Mouse (Mus musculus) frontal cortex, postnatal 14 days (tissue): ENCODE data around the gene Casp6.

Source experiments
- DNase-seq, 2 experiments: peaks; one replicate each; pipeline ENCODE4 v3.0.0; 2022; ENCODE audit warnings: low spot score in 2 of 2

Gene Casp6

DNA sequence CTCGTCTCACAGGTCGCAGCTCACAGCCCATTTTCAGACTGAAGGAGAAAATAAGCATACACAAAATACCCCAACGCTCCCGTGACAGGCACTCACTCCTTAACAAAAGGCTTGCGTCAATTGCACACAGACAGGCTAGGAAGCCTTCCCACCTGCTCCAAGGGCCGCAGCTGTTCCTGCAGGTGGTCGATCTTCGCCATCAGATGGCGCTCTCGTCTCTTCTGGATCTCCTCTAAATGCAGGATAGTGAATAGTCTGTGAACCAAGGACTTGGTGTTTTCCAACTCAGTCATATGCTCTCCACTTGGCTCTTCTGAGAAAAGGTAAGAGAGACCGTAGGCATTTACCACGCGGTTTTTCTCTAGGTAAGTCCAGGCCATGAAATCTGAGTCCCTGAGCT is 17.2 kb downstream of the Casp6 start:
- DNase-seq = peak; percentile 24 to 70

DNA sequence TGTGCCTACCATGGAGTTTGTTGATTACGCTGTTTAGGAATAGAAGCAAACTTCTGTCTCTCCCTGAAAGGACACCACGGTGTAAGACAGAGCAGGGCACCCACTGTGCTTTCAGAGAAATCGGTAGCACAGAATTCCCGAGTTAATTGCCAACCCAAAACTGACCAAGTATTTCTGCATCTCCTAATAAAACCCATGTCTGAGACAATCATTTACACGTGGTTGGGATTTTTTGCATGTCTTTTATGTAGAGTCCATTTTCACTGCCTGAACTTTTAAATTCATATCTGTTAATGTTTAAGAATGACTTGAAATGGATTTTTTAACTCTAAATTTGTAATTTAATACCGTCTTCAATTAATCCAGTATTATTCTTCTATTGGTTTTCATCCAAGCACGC is 22.4 kb downstream of the Casp6 start:
- no peak for DNase-seq

DNA sequence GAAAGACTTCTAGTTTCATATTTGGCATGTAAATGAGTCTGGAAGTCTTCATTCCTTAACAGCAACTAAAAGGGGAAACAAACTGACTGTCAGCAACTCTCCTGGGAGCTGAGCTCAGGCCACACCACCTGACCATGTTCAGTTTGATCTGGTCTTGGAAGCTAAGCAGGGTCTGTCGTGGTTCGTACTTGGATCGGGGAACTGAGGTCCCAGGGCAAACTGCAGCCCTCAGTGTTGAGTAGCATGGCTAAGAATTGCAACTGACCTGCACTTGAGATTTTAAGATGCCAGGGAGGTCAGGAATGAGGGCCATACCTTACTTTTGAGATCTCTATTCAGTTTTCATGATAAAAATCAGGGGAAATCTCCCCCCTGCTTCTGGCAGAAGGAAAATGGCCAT is 24.6 kb downstream of the Casp6 start:
- DNase-seq = no peak

DNA sequence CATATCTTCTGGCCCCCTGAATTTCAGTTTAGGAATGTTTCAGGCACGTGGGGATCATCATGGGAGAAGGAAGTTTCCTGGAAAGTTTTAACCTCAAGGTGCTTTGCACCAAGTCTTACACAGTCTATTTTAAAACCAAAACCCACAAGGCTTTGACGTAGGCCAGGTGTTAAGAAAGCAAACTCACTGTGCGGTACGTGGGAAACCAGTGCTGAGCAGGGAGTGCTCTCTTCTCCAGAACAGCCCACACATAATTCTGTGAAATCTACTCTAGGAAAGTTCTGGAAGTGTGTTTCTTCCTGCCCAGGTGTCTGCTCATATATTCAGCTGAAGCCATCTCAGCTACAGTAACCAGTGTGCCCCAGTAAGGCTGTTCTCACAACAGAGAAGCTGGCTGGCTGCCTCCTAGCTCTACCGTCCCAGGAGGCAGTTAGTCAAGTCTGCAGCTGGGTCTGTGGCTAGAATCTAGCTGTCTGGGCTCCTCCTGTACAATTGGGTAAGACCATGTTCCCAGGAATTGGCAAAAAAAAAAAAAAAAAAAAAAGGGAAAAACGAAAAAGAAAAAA is 29.1 kb downstream of the Casp6 start:
- no peak for DNase-seq

DNA sequence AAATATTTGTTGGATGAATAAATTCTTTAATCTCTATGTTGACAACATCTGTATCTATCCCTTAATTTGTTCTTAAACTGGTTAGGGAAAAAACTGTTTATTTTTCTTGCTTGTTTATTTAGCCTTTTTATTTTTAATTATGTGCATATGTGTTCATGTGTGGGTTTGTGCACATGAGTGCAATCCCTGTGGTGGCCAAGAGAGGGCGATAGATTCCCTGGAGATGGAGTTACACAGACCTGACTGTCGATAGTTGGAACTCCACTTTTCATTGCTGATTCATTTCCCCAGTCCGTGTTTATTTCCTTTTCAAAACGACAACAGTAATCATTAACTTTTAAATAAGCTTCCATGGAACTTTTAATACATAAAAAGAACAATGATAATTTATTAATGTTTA is 31.2 kb downstream of the Casp6 start:
- DNase-seq = no peak

DNA sequence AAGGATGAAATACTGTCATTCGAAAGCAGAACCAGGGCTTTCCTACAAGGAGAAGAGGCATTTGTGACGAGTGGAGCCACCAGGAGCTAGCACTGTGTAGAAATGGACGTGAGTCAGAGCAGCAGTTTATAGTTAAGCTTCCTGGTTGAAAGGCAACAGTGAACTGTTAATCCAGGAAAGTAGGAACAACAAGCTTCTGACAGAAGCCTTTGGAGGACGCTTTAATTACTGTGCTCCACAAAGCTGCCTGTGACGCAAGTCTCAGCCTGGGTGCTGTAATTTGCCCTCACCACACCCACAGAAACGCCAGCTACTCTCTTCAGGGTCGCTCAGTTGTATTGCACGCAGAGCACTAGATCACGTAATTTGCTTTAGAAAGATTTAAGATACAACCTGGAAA is 35.3 kb downstream of the Casp6 start:
- DNase-seq = no peak

DNA sequence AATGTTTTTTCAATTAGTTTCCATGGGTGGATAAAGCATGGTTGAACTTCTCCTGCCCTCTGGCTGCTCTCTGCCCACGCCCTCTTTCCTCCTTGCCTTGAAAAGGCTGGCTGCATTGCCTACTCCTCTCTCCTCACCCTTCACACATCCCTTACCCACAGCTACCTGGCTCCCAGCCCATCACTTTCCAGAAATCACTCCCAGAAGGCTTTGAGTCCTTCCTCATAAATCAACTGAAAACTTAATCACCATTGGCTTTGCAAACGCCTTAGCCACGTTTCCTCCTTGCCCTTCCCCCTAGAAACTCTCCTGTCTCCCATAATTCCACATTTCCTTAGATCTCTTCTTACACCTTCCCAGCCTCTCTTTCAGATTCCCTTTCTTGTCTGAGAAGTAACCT is 36.6 kb downstream of the Casp6 start:
- DNase-seq = no peak

DNA sequence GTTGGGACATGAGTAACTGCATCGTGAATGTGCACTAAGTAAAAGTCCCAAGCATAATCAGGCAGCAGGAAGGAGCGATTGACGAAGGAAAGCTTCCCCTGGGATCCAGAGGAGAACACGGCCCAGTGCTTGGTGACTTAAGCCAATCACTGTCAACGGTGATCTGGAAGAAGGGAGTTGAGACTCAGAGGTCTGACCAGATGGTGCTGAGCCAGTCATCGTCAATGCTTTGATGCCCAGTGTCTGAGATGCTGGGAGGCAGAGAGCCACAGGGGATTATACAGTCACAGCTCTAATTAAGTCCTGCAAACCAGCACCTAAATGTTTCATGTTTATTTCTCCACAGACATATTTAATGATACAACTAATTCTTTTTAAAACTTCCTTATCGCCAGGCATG is 37.8 kb downstream of the Casp6 start:
- no peak for DNase-seq

DNA sequence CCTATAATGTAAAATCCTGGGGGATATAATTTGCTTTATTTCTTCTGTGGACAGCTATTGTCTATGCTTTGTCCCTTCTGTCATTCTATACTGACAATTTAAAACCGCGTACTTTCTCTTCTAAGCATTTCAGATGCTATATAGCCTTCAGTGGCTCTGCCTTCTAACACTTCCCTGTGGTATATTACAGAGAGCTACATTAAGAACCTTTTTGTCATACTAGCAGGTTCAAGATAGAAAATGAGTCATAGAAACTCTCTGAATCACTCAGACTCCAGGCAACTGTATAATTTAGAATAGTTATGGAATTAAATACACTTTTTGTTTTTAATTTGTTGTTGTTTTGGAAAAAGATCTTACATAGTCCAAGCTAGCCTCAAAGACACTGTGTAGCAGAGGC is 39.6 kb downstream of the Casp6 start:
- no peak for DNase-seq

DNA sequence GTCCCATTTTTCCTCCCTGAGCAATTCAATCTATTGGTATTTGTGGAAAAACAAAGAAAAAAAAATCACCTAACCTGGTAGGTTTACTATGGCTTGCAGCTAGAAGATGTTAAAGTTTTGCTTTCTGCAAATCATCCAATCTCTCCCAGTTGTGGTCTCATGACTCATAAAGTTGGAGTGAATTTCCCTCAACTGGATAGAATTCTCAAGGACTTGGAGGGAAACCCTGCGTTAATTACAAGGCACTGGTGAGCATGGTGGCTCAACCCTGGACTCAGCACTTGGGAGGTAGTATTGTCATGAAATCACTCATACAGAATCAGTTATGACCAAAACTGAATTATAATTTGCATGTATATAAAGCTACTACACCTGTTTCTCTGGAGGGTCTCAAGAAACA is 40.1 kb downstream of the Casp6 start:
- no peak for DNase-seq

DNA sequence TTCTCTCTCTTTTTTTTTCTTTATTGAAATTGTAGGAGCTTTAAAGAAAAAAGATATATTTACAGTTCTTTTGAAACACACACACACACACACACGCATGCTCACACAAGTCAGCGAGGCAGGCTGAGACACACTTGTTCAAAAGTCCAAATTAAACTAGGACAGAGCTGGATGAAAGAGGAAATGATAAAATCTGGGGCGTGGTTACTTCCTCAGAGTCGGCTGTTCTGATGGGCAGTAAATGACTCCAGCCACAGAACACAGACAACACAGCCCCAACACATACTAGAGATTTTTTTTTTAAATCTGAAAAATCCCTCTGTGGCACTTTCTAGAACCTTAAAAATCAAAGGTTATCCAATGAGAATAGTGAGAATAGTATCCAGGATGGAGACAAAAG is 42.6 kb downstream of the Casp6 start:
- DNase-seq = no peak

DNA sequence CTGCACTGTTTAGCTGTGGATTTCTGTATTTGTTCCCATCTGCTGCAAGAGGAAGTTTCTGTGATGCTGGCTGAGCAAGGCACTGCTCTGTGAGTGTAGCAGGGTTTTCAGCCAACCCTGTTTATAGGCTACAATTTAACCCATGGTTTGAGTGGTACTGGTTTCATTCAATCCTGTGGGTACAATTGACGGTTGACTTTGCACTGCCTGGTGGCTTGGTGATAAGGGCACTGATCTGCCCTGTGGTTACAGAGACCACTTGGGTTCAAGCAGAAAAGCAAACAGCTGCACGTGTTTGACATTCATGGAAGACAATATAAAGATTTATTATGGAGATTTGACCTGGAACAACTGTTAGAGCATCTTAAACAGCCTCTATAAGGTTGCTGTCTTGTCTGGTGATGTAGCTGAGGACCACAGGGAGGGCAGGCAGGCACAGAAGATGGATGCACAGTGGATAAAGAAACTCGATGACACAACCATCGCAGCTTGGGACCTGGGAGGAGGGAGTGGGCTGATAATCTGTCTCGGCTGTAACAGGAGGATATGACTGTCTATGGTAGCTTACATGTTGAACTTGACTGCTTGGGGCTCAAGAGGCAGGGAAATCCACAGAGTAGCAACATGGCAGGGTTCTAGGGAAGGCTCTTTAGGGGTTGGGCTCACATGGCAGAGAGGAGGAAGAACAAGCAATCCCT is 45.1 kb downstream of the Casp6 start:
- DNase-seq = no peak

DNA sequence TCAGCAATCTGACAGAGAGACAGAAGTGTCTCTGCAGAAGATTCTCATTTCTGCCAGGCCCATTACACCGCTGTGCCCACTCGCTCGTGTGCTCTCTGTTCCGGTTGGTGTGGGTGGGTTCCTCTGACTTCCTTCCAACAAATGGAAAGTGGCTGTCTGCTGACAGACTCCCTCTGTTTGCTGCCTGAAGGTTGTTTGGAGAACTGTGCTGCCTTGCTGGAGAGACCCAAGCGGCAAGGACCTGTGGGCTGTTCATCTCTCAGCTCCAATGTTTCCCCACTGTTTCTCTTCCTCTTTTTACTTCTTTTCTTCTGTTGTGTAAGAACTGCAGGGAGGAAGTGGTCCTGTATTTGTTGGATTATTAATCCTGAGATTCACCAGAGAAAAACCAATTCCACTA is 47.1 kb downstream of the Casp6 start:
- no peak for DNase-seq

DNA sequence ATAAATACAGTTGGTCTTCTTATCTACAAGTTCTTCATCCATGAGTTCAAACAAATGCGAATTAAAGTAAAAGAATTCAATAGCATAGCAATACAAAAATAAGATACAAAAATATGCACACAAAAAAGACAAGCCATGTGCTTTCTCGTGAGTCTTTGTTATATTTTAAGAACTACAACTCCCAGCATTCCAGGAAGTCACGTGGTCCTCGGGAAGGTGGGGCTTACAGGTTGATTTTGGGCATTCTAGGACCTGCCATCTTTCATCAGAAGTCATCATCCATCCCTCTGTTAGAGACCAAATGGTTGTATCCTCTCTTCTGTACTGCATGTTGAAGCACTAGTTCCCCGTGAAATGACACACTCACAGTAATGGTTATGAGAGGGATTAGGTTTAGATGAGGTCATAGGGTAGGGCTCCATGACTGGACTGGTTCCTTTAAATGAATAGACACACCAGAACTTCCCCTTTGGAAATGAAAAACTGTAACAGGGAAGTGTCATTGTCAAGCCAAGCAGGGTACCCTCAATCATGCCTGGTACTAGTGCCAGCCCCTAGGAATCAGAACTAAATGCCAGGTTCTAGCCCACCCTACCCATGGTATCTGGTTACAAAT is 48.0 kb downstream of the Casp6 start:
- no peak for DNase-seq

DNA sequence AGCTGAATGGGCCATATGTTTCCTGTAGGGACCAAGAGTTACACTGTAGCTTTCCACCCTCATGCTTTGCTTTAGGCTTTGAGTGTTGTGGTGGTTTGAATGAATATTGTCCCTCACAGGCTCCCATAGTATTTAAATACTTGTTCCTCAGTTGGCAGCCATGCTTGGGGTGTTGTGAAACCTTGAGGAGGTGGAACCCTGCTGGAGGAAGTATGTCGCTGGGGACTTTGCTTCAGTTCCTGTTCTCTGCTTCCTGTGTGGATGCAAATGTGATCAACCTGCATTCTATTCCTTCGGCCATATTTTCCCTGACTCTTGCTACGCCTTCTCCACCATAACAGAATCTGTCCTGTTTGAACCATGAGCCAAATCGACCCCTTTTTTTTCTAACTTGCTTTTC is 52.1 kb downstream of the Casp6 start:
- DNase-seq = no peak

DNA sequence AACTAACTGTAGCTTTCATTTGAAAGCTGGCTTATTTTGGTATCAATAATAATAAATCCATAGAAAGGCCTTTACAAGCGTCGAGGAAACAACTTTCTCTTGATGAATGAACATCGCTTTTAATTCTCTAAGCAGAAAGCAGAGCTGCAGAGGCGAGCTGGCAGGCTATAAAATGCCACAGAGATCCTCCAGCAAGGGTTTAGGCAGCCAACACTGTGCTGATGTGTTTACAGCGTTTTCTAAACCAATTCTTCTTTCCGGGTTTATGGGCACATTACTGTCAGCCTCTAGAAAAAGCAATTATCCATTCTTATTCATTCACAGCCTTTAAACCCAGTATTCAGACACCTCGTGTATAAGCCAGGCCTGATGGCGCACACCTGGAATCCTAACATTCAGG is 61.3 kb downstream of the Casp6 start:
- no peak for DNase-seq
